Mouse (Mus musculus) CH12.LX (cell line): ENCODE measurements around the gene Uvrag. TPM values are rescaled to one million over a fixed set of nuclear protein-coding genes. Genes with fewer than 3 reads are reported as not detected.

Experiments used
- DNase-seq: peaks from one replicate; pipeline ENCODE4 v3.0.0-alpha.2; 2013; ENCODE audit errors: extremely low read depth
- H3K27ac ChIP-seq: 2 replicates; pipeline ENCODE4 v1.5.1; 2012; ENCODE audit warnings: low read depth, mild to moderate bottlenecking, control low read depth, moderate library complexity; ENCODE audit not compliant: insufficient read depth
- H3K27me3 ChIP-seq: replicated peaks from 2 replicates; pipeline ENCODE3; 2012; ENCODE audit warnings: inconsistent platforms
- H3K36me3 ChIP-seq, 2 experiments: replicated peaks in 1 of 2; 2 replicates each; pipeline versions ENCODE3 to v1.6.1; 2012; ENCODE audit warnings: inconsistent platforms in 1 of 2, low read length in 1 of 2, mild to moderate bottlenecking in 1 of 2, mixed read lengths in 1 of 2, moderate library complexity in 1 of 2; ENCODE audit not compliant: control insufficient read depth in 1 of 2, insufficient read depth in 1 of 2
- H3K4me1 ChIP-seq, 2 experiments: 2 replicates each; pipeline ENCODE4 v1.6.1; 2012; ENCODE audit warnings: inconsistent platforms in 1 of 2, moderate library complexity in 1 of 2; ENCODE audit not compliant: insufficient read depth in 2 of 2, control insufficient read depth in 1 of 2
- H3K4me2 ChIP-seq: 2 replicates; pipeline ENCODE4 v1.6.1; 2012; ENCODE audit warnings: low read depth, mild to moderate bottlenecking, control low read depth; ENCODE audit not compliant: poor library complexity, insufficient read depth, severe bottlenecking
- H3K4me3 ChIP-seq, 3 experiments: fragments of 150-350 bp in 1 of 3; sonication (generic) in 1 of 3; replicated peaks in 1 of 3; 2 replicates each; pipeline versions ENCODE3 to v1.5.1; 2011 to 2012; ENCODE audit warnings: low read depth in 2 of 3, low read length in 2 of 3, mild to moderate bottlenecking in 2 of 3, moderate library complexity in 2 of 3, control low read depth in 1 of 3, improper control_type of control experiment in 1 of 3, inconsistent platforms in 1 of 3, mixed read lengths in 1 of 3; ENCODE audit not compliant: poor library complexity in 1 of 3
- H3K79me2 ChIP-seq: replicated peaks from 2 replicates; pipeline ENCODE4 v1.6.1; 2012; ENCODE audit warnings: mild to moderate bottlenecking, moderate library complexity; ENCODE audit not compliant: control insufficient read depth, poor library complexity, insufficient read depth, severe bottlenecking; ENCODE audit errors: extremely low read depth
- H3K9ac ChIP-seq: 2 replicates; pipeline ENCODE4 v1.6.1; 2012; ENCODE audit warnings: low read depth, mild to moderate bottlenecking, control low read depth, moderate library complexity; ENCODE audit not compliant: insufficient read depth
- H3K9me3 ChIP-seq: replicated peaks from 2 replicates; pipeline ENCODE3; 2012; ENCODE audit warnings: low read length, inconsistent platforms, mixed read lengths
- CHD2 ChIP-seq: IDR thresholded peaks from 2 replicates; pipeline ENCODE4 v1.6.1; 2011; ENCODE audit warnings: low read length, improper control_type of control experiment
- CTCF ChIP-seq, 2 experiments: IDR thresholded peaks in 1 of 2; conservative IDR thresholded peaks in 1 of 2; 2 replicates each; pipeline ENCODE4 v1.5.1; 2011 to 2012; ENCODE audit warnings: low read depth in 2 of 2, low read length in 2 of 2, improper control_type of control experiment in 1 of 2, inconsistent platforms in 1 of 2, mild to moderate bottlenecking in 1 of 2, moderate library complexity in 1 of 2
- E2F4 ChIP-seq: IDR thresholded peaks from 2 replicates; pipeline ENCODE4 v1.6.1; 2011; ENCODE audit warnings: low read depth, low read length, improper control_type of control experiment; ENCODE audit not compliant: insufficient replicate concordance
- ELF1 ChIP-seq: IDR thresholded peaks from 2 replicates; pipeline ENCODE4 v1.6.1; 2014; ENCODE audit warnings: low read depth, mild to moderate bottlenecking, inconsistent platforms, low read length, improper control_type of control experiment
- HCFC1 ChIP-seq: IDR thresholded peaks from 2 replicates; pipeline ENCODE4 v1.6.1; 2012; ENCODE audit warnings: low read depth, mild to moderate bottlenecking, inconsistent platforms, low read length, improper control_type of control experiment
- IRF4 ChIP-seq: IDR thresholded peaks from 2 replicates; pipeline ENCODE4 v1.6.1; 2014; ENCODE audit warnings: low read depth, mild to moderate bottlenecking, inconsistent platforms, low read length, improper control_type of control experiment
- KAT2A ChIP-seq: IDR thresholded peaks from 2 replicates; pipeline ENCODE4 v1.6.1; 2012; ENCODE audit warnings: low read length, improper control_type of control experiment, inconsistent platforms; ENCODE audit not compliant: insufficient replicate concordance
- MAFK ChIP-seq: IDR thresholded peaks from 2 replicates; pipeline ENCODE4 v1.6.1; 2011; ENCODE audit warnings: low read length, improper control_type of control experiment; ENCODE audit not compliant: insufficient replicate concordance
- MAZ ChIP-seq: IDR thresholded peaks from 2 replicates; pipeline ENCODE4 v1.6.1; 2012; ENCODE audit warnings: low read depth, mild to moderate bottlenecking, inconsistent platforms, low read length, improper control_type of control experiment, moderate library complexity
- MEF2A ChIP-seq: IDR thresholded peaks from 2 replicates; pipeline ENCODE4 v1.6.1; 2014; ENCODE audit warnings: low read depth, mild to moderate bottlenecking, inconsistent platforms, low read length, improper control_type of control experiment, borderline replicate concordance
- MYC ChIP-seq: IDR thresholded peaks from 2 replicates; pipeline ENCODE4 v1.6.1; 2011; ENCODE audit warnings: low read depth, mild to moderate bottlenecking, improper control_type of control experiment, low read length
- NELFE ChIP-seq: IDR thresholded peaks from 2 replicates; pipeline ENCODE4 v1.6.1; 2011; ENCODE audit warnings: low read depth, low read length, improper control_type of control experiment
- NRF1 ChIP-seq: IDR thresholded peaks from 2 replicates; pipeline ENCODE4 v1.6.1; 2014; ENCODE audit warnings: low read depth, mild to moderate bottlenecking, inconsistent platforms, low read length, improper control_type of control experiment, moderate library complexity
- PAX5 ChIP-seq: IDR thresholded peaks from 2 replicates; pipeline ENCODE4 v1.6.1; 2012; ENCODE audit warnings: low read length, inconsistent platforms, mixed read lengths
- POLR2AphosphoS2 ChIP-seq: IDR thresholded peaks from 2 replicates; pipeline ENCODE4 v1.6.1; 2011; ENCODE audit warnings: low read depth, low read length, improper control_type of control experiment
- SIN3A ChIP-seq: IDR thresholded peaks from 2 replicates; pipeline ENCODE4 v1.6.1; 2012; ENCODE audit warnings: low read length, improper control_type of control experiment, inconsistent platforms
- TBP ChIP-seq: conservative IDR thresholded peaks from 2 replicates; pipeline ENCODE4 v1.6.1; 2011; ENCODE audit warnings: low read depth, low read length, improper control_type of control experiment
- TCF12 ChIP-seq: IDR thresholded peaks from 2 replicates; pipeline ENCODE4 v1.6.1; 2014; ENCODE audit warnings: low read depth, mild to moderate bottlenecking, inconsistent platforms, low read length, improper control_type of control experiment
- USF2 ChIP-seq: conservative IDR thresholded peaks from 2 replicates; pipeline ENCODE4 v1.6.1; 2011; ENCODE audit warnings: low read depth, low read length, improper control_type of control experiment
- ZC3H11A ChIP-seq: IDR thresholded peaks from 2 replicates; pipeline ENCODE4 v1.6.1; 2012; ENCODE audit warnings: low read depth, mild to moderate bottlenecking, inconsistent platforms, low read length, improper control_type of control experiment
- ZMIZ1 ChIP-seq: IDR thresholded peaks from 2 replicates; pipeline ENCODE4 v1.6.1; 2012; ENCODE audit warnings: low read depth, mild to moderate bottlenecking, inconsistent platforms, low read length, improper control_type of control experiment
- ZNF384 ChIP-seq: IDR thresholded peaks from 2 replicates; pipeline ENCODE4 v1.6.1; 2012; ENCODE audit warnings: low read depth, low read length, improper control_type of control experiment, inconsistent platforms
- dilution Hi-C: fragments of 300-500 bp; cut with MboI; formaldehyde crosslinking; loops from 2 replicates; pipeline ENCODE4 v1.14.3; 2020; ENCODE audit warnings: low sequenced_read_pairs; ENCODE audit not compliant: extremely low pct_unique_long_range_greater_than_20kb, extremely low pct_ligation_motif_present
- in situ Hi-C: fragments of 300-500 bp; cut with MboI; formaldehyde crosslinking; loops from 3 replicates; pipeline ENCODE4 v1.14.3; 2019; ENCODE audit warnings: low sequenced_read_pairs, low pct_ligation_motif_present, low pct_unique_long_range_greater_than_20kb, mixed read lengths
- polyA plus RNA-seq: library from polyadenylated mRNA; unstranded; fragments of >175 nt; gene quantifications from 2 replicates; pipeline ENCODE4 v1.2.1, GENCODE M21; 2012; ENCODE audit warnings: low read depth; ENCODE audit not compliant: insufficient read length
- total RNA-seq, 2 experiments: library from RNA; depleted of rRNA; stranded (reverse); fragments of 300-350 nt in 1 of 2; fragments of >200 nt in 1 of 2; gene quantifications; 2 replicates each; pipeline ENCODE4 v1.2.3; 2012 to 2014

The Uvrag gene
- total and polyA plus RNA-seq, 3 experiments = 20.6 to 47.4 (median 37.5) TPM

GRCm38 (mm10) chr7:98924380-98924869, 216.5 kb downstream of the Uvrag start:
- Histone ChIP-seq H3K36me3 (peaks cover 0 to 67% of the 10 kb centered on the region in 2 experiments), H3K4me3 (no peak overlapping the region), H3K27me3 (no peaks in the 10 kb centered on the region), H3K4me1 (no peaks in the 10 kb centered on the region), H3K9me3 (no peaks in the 10 kb centered on the region), H3K79me2 (no peaks in the 10 kb centered on the region), H3K4me2 (no peak overlapping the region), H3K27ac (no peak overlapping the region), H3K9ac (no peak overlapping the region)
- in situ Hi-C loops (no loop called here), dilution Hi-C loops (no loop called here)
- no peak for DNase-seq
- TF ChIP-seq MAFK (no peak), CTCF (conservative IDR thresholded peaks at IDR 0.05 in 1 of 2, IDR thresholded peaks at IDR 0.05 in 1 of 2; ENCODE audit: low read depth in 2 of 2, low read length in 2 of 2) (no peak), CHD2 (no peak), ZNF384 (no peak), ZC3H11A (no peak), TCF12 (no peak), KAT2A (no peak), IRF4 (no peak), NRF1 (no peak), MEF2A (no peak), NELFE (no peak), POLR2AphosphoS2 (no peak), TBP (no peak), PAX5 (no peak), USF2 (no peak), MYC (no peak), ZMIZ1 (no peak), ELF1 (no peak)

DNA sequence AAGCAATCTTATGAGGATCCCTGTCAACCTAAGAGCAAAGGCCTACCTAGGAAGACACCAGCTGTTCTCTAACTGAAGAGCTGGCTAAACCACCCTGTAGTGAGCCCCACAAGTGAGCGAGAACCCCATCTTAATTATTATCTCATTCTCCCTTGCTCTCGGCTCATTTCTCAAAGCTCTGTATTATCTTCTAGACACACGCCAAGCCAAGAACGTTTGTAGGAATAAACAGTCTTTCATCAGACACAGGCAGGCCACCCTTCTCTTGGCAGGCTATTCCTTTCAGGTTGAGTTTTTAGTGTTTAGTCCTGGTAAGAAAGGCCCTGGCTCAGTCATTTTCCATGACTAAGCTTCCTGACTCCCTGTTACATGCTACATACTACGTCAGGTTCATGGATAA, 218.0 kb downstream of the Uvrag start:
- dilution Hi-C loops = no loop called here
- Histone ChIP-seq H3K4me3 (no peak overlapping the region), H3K9me3 (no peaks in the 10 kb centered on the region), H3K4me2 (no peak overlapping the region), H3K9ac (no peak overlapping the region), H3K4me1 (no peaks in the 10 kb centered on the region), H3K36me3 (peaks cover 0 to 71% of the 10 kb centered on the region in 2 experiments), H3K79me2 (no peaks in the 10 kb centered on the region), H3K27me3 (no peaks in the 10 kb centered on the region), H3K27ac (no peak overlapping the region)
- no peak for TF ChIP-seq HCFC1
- TF ChIP-seq MAFK = no peak
- no peak for TF ChIP-seq MAZ
- no peak for TF ChIP-seq SIN3A
- no peak for TF ChIP-seq E2F4
- in situ Hi-C loops = no loop called here
- DNase-seq = no peak
